Mouse (Mus musculus) gastrocnemius, postnatal 4 days (tissue): ENCODE measurements at regions not wholly inside any gene's neighbourhood (a gene's known extent, or its start where the extent isn't known, plus 50 kb on each side); places are given as distances from the start of the nearest gene placed in this dataset.

Experiments
- DNase-seq, 2 experiments: peaks; one replicate each; pipeline ENCODE4 v3.0.0; 2021 to 2022; ENCODE audit warnings: low spot score in 2 of 2, mixed read lengths in 2 of 2

GRCm38 (mm10) chr2:118025829-118026735, 85.6 kb upstream of the Thbs1 start:
- DNase-seq = no peak

GRCm38 (mm10) chr2:118028881-118029280, 82.8 kb upstream of the Thbs1 start:
- no peak for DNase-seq

- no peak for DNase-seq
These were observed 82.1 kb upstream of the Thbs1 start for GRCm38 (mm10) chr2:118029470-118030108.

GRCm38 (mm10) chr2:118031662-118032061, 80.0 kb upstream of the Thbs1 start:
- DNase-seq = no peak

- DNase-seq = no peak
These were observed 78.3 kb upstream of the Thbs1 start for GRCm38 (mm10) chr2:118033377-118033776.

GRCm38 (mm10) chr2:118034026-118034425, 77.7 kb upstream of the Thbs1 start:
- no peak for DNase-seq

- no peak for DNase-seq
These were observed 76.3 kb upstream of the Thbs1 start for GRCm38 (mm10) chr2:118035333-118035732.

- DNase-seq = peak in 1 of 2 experiments; percentile 61
These were observed 72.5 kb upstream of the Thbs1 start for GRCm38 (mm10) chr2:118038859-118039818.

- peak in 1 of 2 experiments; percentile 18 for DNase-seq
These were observed 71.9 kb upstream of the Thbs1 start for GRCm38 (mm10) chr2:118039819-118040206.

GRCm38 (mm10) chr2:118042380-118043055, 69.2 kb upstream of the Thbs1 start:
- no peak for DNase-seq

- no peak for DNase-seq
These were observed 67.0 kb upstream of the Thbs1 start for GRCm38 (mm10) chr2:118044666-118045065.

GRCm38 (mm10) chr2:118050326-118050725, 61.4 kb upstream of the Thbs1 start:
- no peak for DNase-seq

- DNase-seq = no peak
These were observed 60.1 kb upstream of the Thbs1 start for GRCm38 (mm10) chr2:118051610-118052009.

GRCm38 (mm10) chr2:118053512-118053911, 58.2 kb upstream of the Thbs1 start:
- no peak for DNase-seq

GRCm38 (mm10) chr2:118058654-118059395, 52.9 kb upstream of the Thbs1 start:
- no peak for DNase-seq

- DNase-seq = no peak
These were observed 50.4 kb upstream of the Thbs1 start for GRCm38 (mm10) chr2:118061291-118061690.
